17 mouse cellular contexts compared by ENCODE assay signal in genomic region chr1:86482288-86482687, GRCm38 (mm10). TPM values are rescaled to one million over a fixed set of nuclear protein-coding genes. Genes with fewer than 3 reads are reported as not detected.
DNase-seq lines count a peak whose midpoint lies in the region; ATAC-seq and TF ChIP-seq lines count a peak whose summit lies in the region.
"Had no signal": no experiment of that assay in that cellular context is flagged by ENCODE, and none has a peak within 500 bp of the region (broad histone marks: within the 10 kb centered on the region; RNA-seq: fewer than 3 reads in every experiment).

No protein-coding gene starts in this region.

- H3K4me3 ChIP-seq in forebrain, embryonic 12.5 days (replicated peaks), result no peak overlapping the region
- no peak overlapping the region for H3K4me3 ChIP-seq in forebrain, embryonic 11.5 days (ENCODE audit: low read depth, low read length)
- no peak overlapping the region for H3K4me3 ChIP-seq in liver, embryonic 13.5 days (replicated peaks)
- H3K4me3 ChIP-seq in liver, postnatal 0 days (ENCODE audit: low read depth, low read length), result no peak overlapping the region
- H3K4me3 ChIP-seq in embryonic facial prominence, embryonic 11.5 days (ENCODE audit: low read depth, low read length), result no peak overlapping the region
- no peak overlapping the region for H3K4me3 ChIP-seq in limb, embryonic 14.5 days (replicated peaks; ENCODE audit: low read length)
- H3K4me3 ChIP-seq: megakaryocyte, embryonic 14.5 days had no signal

- no peaks in the 10 kb centered on the region for H3K36me3 ChIP-seq in forebrain, embryonic 12.5 days (replicated peaks)
- no peaks in the 10 kb centered on the region for H3K36me3 ChIP-seq in forebrain, embryonic 11.5 days (ENCODE audit: control insufficient read depth, insufficient read depth, low read length)
- H3K36me3 ChIP-seq in liver, embryonic 13.5 days, result no peaks in the 10 kb centered on the region
- no peaks in the 10 kb centered on the region for H3K36me3 ChIP-seq in liver, postnatal 0 days (replicated peaks; ENCODE audit: insufficient read depth, low read length)
- no peaks in the 10 kb centered on the region for H3K36me3 ChIP-seq in embryonic facial prominence, embryonic 11.5 days (replicated peaks; ENCODE audit: control insufficient read depth, insufficient read depth, low read depth, low read length)
- H3K36me3 ChIP-seq in limb, embryonic 14.5 days (ENCODE audit: control insufficient read depth, insufficient read depth, low read length), result no peaks in the 10 kb centered on the region

- no peak for TF ChIP-seq CTCF in liver, postnatal 0 days (IDR thresholded peaks at IDR 0.05; ENCODE audit: low read depth)

- no peak overlapping the region for H3K9ac ChIP-seq in forebrain, embryonic 12.5 days
- H3K9ac ChIP-seq in forebrain, embryonic 11.5 days (ENCODE audit: low read length), result no peak overlapping the region
- no peak overlapping the region for H3K9ac ChIP-seq in liver, embryonic 13.5 days
- H3K9ac ChIP-seq in liver, postnatal 0 days (replicated peaks), result no peak overlapping the region
- H3K9ac ChIP-seq in embryonic facial prominence, embryonic 11.5 days (replicated peaks; ENCODE audit: low read length), result 0 out of 2 replicates have a peak overlapping the region, but pooled peaks have one; percentile 9
- H3K9ac ChIP-seq in limb, embryonic 14.5 days (ENCODE audit: low read depth, low read length, severe bottlenecking), result no peak overlapping the region

- no peak for ATAC-seq in forebrain, embryonic 12.5 days (ENCODE audit: low FRiP score)
- no peak for ATAC-seq in forebrain, embryonic 11.5 days (replicated peaks; ENCODE audit: low FRiP score)
- no peak for ATAC-seq in liver, embryonic 13.5 days (ENCODE audit: low read depth)
- no peak for ATAC-seq in liver, postnatal 0 days
- no peak for ATAC-seq in embryonic facial prominence, embryonic 11.5 days (replicated peaks; ENCODE audit: insufficient number of reproducible peaks, low FRiP score, low TSS enrichment, low read depth)
- ATAC-seq in limb, embryonic 14.5 days (ENCODE audit: low FRiP score, low read depth), result no peak
- ATAC-seq: inflammation-experienced regulatory T-cells, adult 6 months had no signal

- 88% methylated on average over 11 of the region's 11 CpGs for WGBS in forebrain, embryonic 12.5 days
- 87% methylated on average over 11 of the region's 11 CpGs for WGBS in forebrain, embryonic 11.5 days
- WGBS in liver, embryonic 13.5 days (ENCODE audit: insufficient replicate concordance), result 83% methylated on average over 11 of the region's 11 CpGs
- 87% methylated on average over 11 of the region's 11 CpGs for WGBS in liver, postnatal 0 days (ENCODE audit: insufficient replicate concordance)
- 83% methylated on average over 11 of the region's 11 CpGs for WGBS in embryonic facial prominence, embryonic 11.5 days
- WGBS in limb, embryonic 14.5 days, result 81% methylated on average over 11 of the region's 11 CpGs

- H3K27ac ChIP-seq in forebrain, embryonic 12.5 days, result 0 out of 2 replicates have a peak overlapping the region, but pooled peaks have one; percentile 13
- H3K27ac ChIP-seq in forebrain, embryonic 11.5 days (ENCODE audit: low read depth, low read length), result no peak overlapping the region
- peak overlapping the region; percentile 91 for H3K27ac ChIP-seq in liver, embryonic 13.5 days
- H3K27ac ChIP-seq in liver, postnatal 0 days (ENCODE audit: low read depth), result no peak overlapping the region
- 0 out of 2 replicates have a peak overlapping the region, but pooled peaks have one; percentile 13 for H3K27ac ChIP-seq in embryonic facial prominence, embryonic 11.5 days (replicated peaks; ENCODE audit: low read depth, low read length)
- peak overlapping the region; percentile 52 for H3K27ac ChIP-seq in limb, embryonic 14.5 days (replicated peaks; ENCODE audit: low read depth, low read length)

- H3K27me3 ChIP-seq in forebrain, embryonic 12.5 days, result no peaks in the 10 kb centered on the region
- H3K27me3 ChIP-seq in forebrain, embryonic 11.5 days (ENCODE audit: control insufficient read depth, insufficient read depth, low read length), result no peaks in the 10 kb centered on the region
- H3K27me3 ChIP-seq in liver, embryonic 13.5 days, result no peaks in the 10 kb centered on the region
- H3K27me3 ChIP-seq in liver, postnatal 0 days (ENCODE audit: insufficient read depth, low read length), result no peaks in the 10 kb centered on the region
- H3K27me3 ChIP-seq in embryonic facial prominence, embryonic 11.5 days (ENCODE audit: control insufficient read depth, insufficient read depth, low read length), result no peaks in the 10 kb centered on the region
- H3K27me3 ChIP-seq in limb, embryonic 14.5 days (ENCODE audit: control insufficient read depth, insufficient read depth, low read length), result no peaks in the 10 kb centered on the region
- H3K27me3 ChIP-seq: megakaryocyte, embryonic 14.5 days had no signal

- H3K4me1 ChIP-seq in forebrain, embryonic 12.5 days, result peaks cover 7% of the 10 kb centered on the region
- no peaks in the 10 kb centered on the region for H3K4me1 ChIP-seq in forebrain, embryonic 11.5 days (replicated peaks; ENCODE audit: control insufficient read depth, insufficient read depth, low read length)
- peaks cover 69% of the 10 kb centered on the region for H3K4me1 ChIP-seq in liver, embryonic 13.5 days (replicated peaks)
- peaks cover 39% of the 10 kb centered on the region for H3K4me1 ChIP-seq in liver, postnatal 0 days (ENCODE audit: insufficient read depth)
- no peaks in the 10 kb centered on the region for H3K4me1 ChIP-seq in embryonic facial prominence, embryonic 11.5 days (ENCODE audit: control insufficient read depth, insufficient read depth, low read length)
- H3K4me1 ChIP-seq in limb, embryonic 14.5 days (ENCODE audit: control insufficient read depth, insufficient read depth, low read length), result peaks cover 5% of the 10 kb centered on the region; the same call in 1 of the 2 replicates

- TF ChIP-seq POLR2A in limb, embryonic 14.5 days (IDR thresholded peaks at IDR 0.05; ENCODE audit: borderline replicate concordance, extremely low read depth, insufficient read depth, insufficient read length), result no peak

- H3K4me2 ChIP-seq in forebrain, embryonic 12.5 days, result no peak overlapping the region
- no peak overlapping the region for H3K4me2 ChIP-seq in forebrain, embryonic 11.5 days (ENCODE audit: low read depth, low read length, severe bottlenecking)
- no peak overlapping the region for H3K4me2 ChIP-seq in liver, embryonic 13.5 days
- H3K4me2 ChIP-seq in liver, postnatal 0 days (ENCODE audit: low read depth, low read length), result no peak overlapping the region
- H3K4me2 ChIP-seq in embryonic facial prominence, embryonic 11.5 days (ENCODE audit: low read depth, low read length), result no peak overlapping the region
- H3K4me2 ChIP-seq in limb, embryonic 14.5 days (replicated peaks; ENCODE audit: low read depth, low read length, severe bottlenecking), result no peak overlapping the region
- H3K4me2 ChIP-seq: heart, embryonic 11.5 days had no signal

- DNase-seq in forebrain, embryonic 11.5 days (ENCODE audit: low spot score), result no peak
- DNase-seq in liver, embryonic 13.5 days, result no peak
- DNase-seq in liver, postnatal 0 days, result no peak
- DNase-seq in embryonic facial prominence, embryonic 11.5 days (ENCODE audit: low spot score), result no peak
- no peak for DNase-seq in limb, embryonic 14.5 days (ENCODE audit: low spot score)
- no peak for DNase-seq in testis, postnatal 14 days (ENCODE audit: low spot score)
- no peak for DNase-seq in adrenal gland, postnatal 36 days
- DNase-seq: thymus, adult 18-20 months had no signal

- no peaks in the 10 kb centered on the region for H3K9me3 ChIP-seq in forebrain, embryonic 12.5 days
- H3K9me3 ChIP-seq in forebrain, embryonic 11.5 days (ENCODE audit: control insufficient read depth, low read length), result no peaks in the 10 kb centered on the region
- H3K9me3 ChIP-seq in liver, embryonic 13.5 days (replicated peaks), result no peaks in the 10 kb centered on the region
- no peaks in the 10 kb centered on the region for H3K9me3 ChIP-seq in liver, postnatal 0 days (ENCODE audit: low read length)
- H3K9me3 ChIP-seq in embryonic facial prominence, embryonic 11.5 days (replicated peaks; ENCODE audit: control insufficient read depth, low read length), result no peaks in the 10 kb centered on the region
- no peaks in the 10 kb centered on the region for H3K9me3 ChIP-seq in limb, embryonic 14.5 days (ENCODE audit: control insufficient read depth, low read length)

- TF ChIP-seq EP300 in liver, postnatal 0 days (IDR thresholded peaks at IDR 0.05; ENCODE audit: low read depth), result no peak

RNA-seq across cellular contexts. Expression of gene Ptma, which starts 44.2 kb away (rescaled TPM):
- polyA plus RNA-seq in forebrain, embryonic 12.5 days (2016; fragmentation: Nextera tagmentation; extraction: Ambion mirVana), result 3,257 and 3,328 TPM in 2 replicates
- 3,230 and 3,412 TPM in 2 replicates for polyA plus RNA-seq in forebrain, embryonic 11.5 days (2014; fragmentation: Nextera tagmentation; extraction: Ambion mirVana)
- 1,483 and 1,688 TPM in 2 replicates for polyA plus RNA-seq in liver, embryonic 13.5 days (2015; fragmentation: Nextera tagmentation; extraction: Ambion mirVana)
- 750 and 799 TPM in 2 replicates for polyA plus RNA-seq in liver, postnatal 0 days (2015; fragmentation: Nextera tagmentation; extraction: Ambion mirVana)
- polyA plus RNA-seq in embryonic facial prominence, embryonic 11.5 days (2014; fragmentation: Nextera tagmentation; extraction: Ambion mirVana), result 4,004 and 4,291 TPM in 2 replicates
- 1,648 and 3,055 TPM in 2 replicates for polyA plus RNA-seq in limb, embryonic 14.5 days (2012; rRNA removed)
- 2,429 and 2,674 TPM in 2 replicates for polyA plus RNA-seq in limb, embryonic 14.5 days (2014; fragmentation: Nextera tagmentation; extraction: Ambion mirVana)
- 100 to 1,000 TPM; 546 to 552 TPM for total RNA-seq in adrenal gland, postnatal 36 days (2021)

RNA-seq across cellular contexts. Expression of gene Tex44, which starts 56.2 kb away (rescaled TPM):
- polyA plus RNA-seq in forebrain, embryonic 12.5 days (2016; fragmentation: Nextera tagmentation; extraction: Ambion mirVana), result not detected in 2 replicates
- not detected in 2 replicates for polyA plus RNA-seq in forebrain, embryonic 11.5 days (2014; fragmentation: Nextera tagmentation; extraction: Ambion mirVana)
- not detected in 2 replicates for polyA plus RNA-seq in liver, embryonic 13.5 days (2015; fragmentation: Nextera tagmentation; extraction: Ambion mirVana)
- not detected in 2 replicates for polyA plus RNA-seq in liver, postnatal 0 days (2015; fragmentation: Nextera tagmentation; extraction: Ambion mirVana)
- polyA plus RNA-seq in embryonic facial prominence, embryonic 11.5 days (2014; fragmentation: Nextera tagmentation; extraction: Ambion mirVana), result not detected in 2 replicates
- not detected in 2 replicates for polyA plus RNA-seq in limb, embryonic 14.5 days (2012; rRNA removed)
- not detected in 2 replicates for polyA plus RNA-seq in limb, embryonic 14.5 days (2014; fragmentation: Nextera tagmentation; extraction: Ambion mirVana)
- total RNA-seq in adrenal gland, postnatal 36 days (2021), result not detected
- total RNA-seq: adrenal gland, adult 18-20 months; layer of hippocampus, postnatal 14 days; neutrophil, adult 5-6 weeks had no signal
- polyA plus RNA-seq: cortical plate, adult 2 months; heart, embryonic 11.5 days; inflammation-experienced regulatory T-cells, adult 6 months; limb, embryonic 11.5 days had no signal

RNA-seq across cellular contexts. Expression of gene Nmur1, which starts 56.3 kb away (rescaled TPM):
- not detected in 2 replicates for polyA plus RNA-seq in forebrain, embryonic 12.5 days (2016; fragmentation: Nextera tagmentation; extraction: Ambion mirVana)
- 0.72 TPM in 1 of 2 replicates, not detected in the other for polyA plus RNA-seq in forebrain, embryonic 11.5 days (2014; fragmentation: Nextera tagmentation; extraction: Ambion mirVana)
- polyA plus RNA-seq in liver, embryonic 13.5 days (2015; fragmentation: Nextera tagmentation; extraction: Ambion mirVana), result not detected in 2 replicates
- polyA plus RNA-seq in liver, postnatal 0 days (2015; fragmentation: Nextera tagmentation; extraction: Ambion mirVana), result not detected in 2 replicates
- polyA plus RNA-seq in embryonic facial prominence, embryonic 11.5 days (2014; fragmentation: Nextera tagmentation; extraction: Ambion mirVana), result not detected in 2 replicates
- 0.09 TPM in 1 of 2 replicates, not detected in the other for polyA plus RNA-seq in limb, embryonic 14.5 days (2012; rRNA removed)
- polyA plus RNA-seq in limb, embryonic 14.5 days (2014; fragmentation: Nextera tagmentation; extraction: Ambion mirVana), result 0.17 TPM in 1 of 2 replicates, not detected in the other
- total RNA-seq in adrenal gland, postnatal 36 days (2021), result not detected
- total RNA-seq: adrenal gland, adult 18-20 months; layer of hippocampus, postnatal 14 days; neutrophil, adult 5-6 weeks had no signal
- polyA plus RNA-seq: heart, embryonic 11.5 days had no signal

Comparison
In these comparisons a context has a peak if more than half of its experiments do, and no peak if none do; other contexts are left out.
1. H3K27ac ChIP-seq: peak in forebrain, embryonic 12.5 days (single experiment), liver, embryonic 13.5 days (single experiment), embryonic facial prominence, embryonic 11.5 days (single experiment) and limb, embryonic 14.5 days (single experiment); none in forebrain, embryonic 11.5 days (single experiment) and liver, postnatal 0 days (single experiment).